Mouse (Mus musculus): ENCODE measurements around the gene Rnf113a2. TPM values are rescaled to one million over a fixed set of nuclear protein-coding genes. Genes with fewer than 3 reads are reported as not detected.
A peak's percentile ranks its signal among the peaks of the same experiment; 100 is the strongest.

Rnf113a2 gene
- polyA plus RNA-seq, 1 experiment from 2014 or later, result 27.9 TPM

DNA sequence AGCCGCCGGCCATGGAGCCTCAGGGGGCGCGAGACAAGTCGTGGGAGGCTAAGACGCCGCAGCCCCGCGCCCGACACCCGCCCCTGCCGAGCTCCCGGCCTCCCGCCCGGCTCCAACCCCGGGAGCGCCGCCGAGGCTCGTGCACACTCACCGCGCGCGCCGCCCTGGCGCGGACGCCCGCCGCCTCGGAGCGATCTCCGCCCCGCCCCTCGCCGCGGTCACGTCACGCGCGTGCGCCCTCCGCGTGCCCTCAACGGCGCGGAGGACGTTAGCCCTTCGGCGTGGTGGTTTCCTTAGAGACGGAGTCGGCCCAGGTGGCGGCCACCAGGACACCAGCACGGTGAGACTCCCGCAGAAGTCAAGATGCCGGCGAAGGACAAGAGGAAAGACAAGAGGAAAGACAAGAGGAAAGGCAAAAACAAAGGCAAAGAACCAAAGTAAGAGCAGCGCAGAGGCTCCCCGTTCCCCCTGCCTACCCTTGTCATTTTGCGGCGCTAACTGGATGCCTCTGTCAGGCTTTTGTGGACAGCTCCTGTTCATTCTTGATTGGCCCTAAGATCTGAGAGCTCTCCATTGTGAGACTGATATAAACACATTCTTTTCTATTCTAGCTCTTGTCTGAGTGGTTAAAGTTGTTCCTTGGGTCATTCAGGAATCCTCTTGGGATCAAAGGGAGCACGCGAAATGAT lies 8.0 kb upstream of the Rnf113a2 start, which contains the start of the genes Entpd5 and Bbof1:
Entpd5 (minus strand) TSS at position 211 of the 689 bp plus-strand sequence.
Bbof1 (plus strand) TSS at position 253 of the 689 bp plus-strand sequence.
- peak; percentile 90 for ATAC-seq (ENCODE audit: insufficient number of reproducible peaks, insufficient read depth, low FRiP score, low TSS enrichment, low read depth)
- Histone ChIP-seq H3K4me2 (peak within 1 kb of the TSS; percentile 92), H3K27me3 (no peaks in the 10 kb centered on the region), H3K9me3 (no peaks in the 10 kb centered on the region), H3K4me1 (peaks cover 11% of the 10 kb centered on the region), H3K4me3 (peak within 1 kb of the TSS; percentile 77), H3K9ac (peak within 1 kb of the TSS; percentile 80), H3K36me3 (no peaks in the 10 kb centered on the region), H3K27ac (peak within 1 kb of the TSS; percentile 85)
- WGBS, result 1% methylated on average over 63 of the region's 63 CpGs

DNA sequence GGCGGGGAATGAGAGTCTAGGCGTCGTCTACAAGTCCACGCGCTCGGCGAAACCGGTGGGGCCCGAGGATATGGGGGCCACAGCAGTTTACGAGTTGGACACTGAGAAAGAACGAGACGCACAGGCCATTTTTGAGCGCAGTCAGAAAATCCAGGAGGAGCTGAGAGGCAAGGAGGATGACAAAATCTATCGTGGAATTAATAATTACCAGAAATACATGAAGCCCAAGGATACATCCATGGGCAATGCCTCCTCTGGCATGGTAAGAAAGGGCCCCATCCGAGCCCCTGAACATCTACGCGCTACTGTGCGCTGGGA lies 568 bp downstream of the Rnf113a2 start:
- H3K9ac ChIP-seq, result peak overlapping the region; percentile 76
- no peaks in the 10 kb centered on the region for H3K27me3 ChIP-seq
- H3K4me3 ChIP-seq, result peak overlapping the region; percentile 58
- H3K36me3 ChIP-seq, result 0 out of 2 replicates have a peak, but pooled peaks cover 4% of the 10 kb centered on the region
- 32% methylated on average over 18 of the region's 18 CpGs for WGBS
- H3K27ac ChIP-seq, result peak overlapping the region; percentile 68; the same call in 1 of the 2 replicates
- peaks cover 6% of the 10 kb centered on the region for H3K4me1 ChIP-seq
- H3K4me2 ChIP-seq, result peak overlapping the region; percentile 78
- no peak for ATAC-seq (ENCODE audit: insufficient number of reproducible peaks, insufficient read depth, low FRiP score, low TSS enrichment, low read depth)
- H3K9me3 ChIP-seq, result 0 out of 2 replicates have a peak, but pooled peaks cover 4% of the 10 kb centered on the region

DNA sequence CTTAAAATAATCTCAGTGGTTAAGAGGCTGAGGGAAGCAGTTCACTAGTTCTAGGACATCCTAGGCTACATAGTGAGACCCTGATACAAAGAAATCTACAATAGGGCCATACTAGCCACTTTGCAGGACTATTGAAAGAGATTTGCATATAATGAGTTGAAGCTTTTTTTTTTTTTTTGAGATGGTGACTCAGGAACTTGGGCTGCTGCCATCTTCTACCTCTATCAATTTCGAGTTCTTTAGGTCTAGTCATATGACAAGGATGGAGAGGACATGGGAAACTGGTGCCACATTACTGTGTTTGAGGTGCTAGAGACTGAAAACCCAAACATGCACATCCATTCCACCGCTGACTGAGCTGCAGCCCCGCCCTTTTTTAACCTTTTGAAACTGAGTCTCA lies 7.0 kb downstream of the Rnf113a2 start:
- Histone ChIP-seq H3K4me2 (no peak overlapping the region), H3K9me3 (no peaks in the 10 kb centered on the region), H3K27ac (no peak overlapping the region), H3K4me3 (no peak overlapping the region), H3K9ac (no peak overlapping the region), H3K4me1 (no peaks in the 10 kb centered on the region), H3K27me3 (no peaks in the 10 kb centered on the region), H3K36me3 (no peaks in the 10 kb centered on the region)
- no peak for ATAC-seq (ENCODE audit: insufficient number of reproducible peaks, insufficient read depth, low FRiP score, low TSS enrichment, low read depth)
- WGBS, result 55% methylated on average over 3 of the region's 3 CpGs

DNA sequence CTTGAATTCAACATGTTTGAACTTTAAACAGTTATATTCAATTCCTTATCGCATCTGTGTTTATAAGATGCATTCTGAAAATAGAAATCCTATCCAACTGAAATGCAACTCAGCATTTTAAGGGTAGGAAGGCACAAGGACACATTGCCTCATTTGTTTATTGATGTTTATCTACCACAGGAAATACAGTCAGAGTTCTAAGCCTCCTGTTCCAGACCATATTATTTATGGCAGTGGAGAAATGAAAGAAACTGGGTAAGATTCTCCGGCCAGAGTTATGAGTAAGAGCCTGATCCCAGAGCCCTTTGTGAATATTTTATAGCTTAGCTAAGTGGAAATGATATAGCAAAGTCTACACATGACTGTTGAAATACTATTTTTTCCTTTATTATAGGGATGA lies 12.8 kb downstream of the Rnf113a2 start:
- Histone ChIP-seq H3K4me3 (no peak overlapping the region), H3K9me3 (no peaks in the 10 kb centered on the region), H3K27ac (no peak overlapping the region), H3K4me1 (no peaks in the 10 kb centered on the region), H3K36me3 (peaks cover 19% of the 10 kb centered on the region), H3K9ac (no peak overlapping the region), H3K4me2 (no peak overlapping the region), H3K27me3 (no peaks in the 10 kb centered on the region)
- no peak for ATAC-seq (ENCODE audit: insufficient number of reproducible peaks, insufficient read depth, low FRiP score, low TSS enrichment, low read depth)
- WGBS, result 91% methylated on average over 2 of the region's 2 CpGs

DNA sequence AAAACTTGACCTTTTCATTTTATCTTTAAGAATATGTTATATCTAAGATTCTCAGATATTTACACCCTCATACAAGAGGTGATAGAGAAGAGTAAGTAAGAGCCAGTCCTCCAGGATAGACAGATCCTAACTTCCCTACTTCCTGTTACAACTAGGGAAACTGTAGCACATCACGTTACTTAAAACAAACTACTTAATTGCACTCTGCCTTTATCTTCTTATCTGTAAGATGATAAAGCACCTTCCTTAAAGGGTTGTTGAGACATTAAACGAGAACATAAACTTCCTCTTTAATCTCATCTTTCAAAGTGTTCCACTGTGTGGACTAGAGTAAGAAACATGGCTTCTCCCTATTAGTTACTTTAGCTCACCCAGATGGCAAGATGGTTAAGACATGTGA lies 21.7 kb downstream of the Rnf113a2 start:
- H3K4me1 ChIP-seq, result no peaks in the 10 kb centered on the region
- H3K4me3 ChIP-seq, result no peak overlapping the region
- no peak overlapping the region for H3K4me2 ChIP-seq
- no peaks in the 10 kb centered on the region for H3K27me3 ChIP-seq
- ATAC-seq (ENCODE audit: insufficient number of reproducible peaks, insufficient read depth, low FRiP score, low TSS enrichment, low read depth), result no peak
- H3K9ac ChIP-seq, result no peak overlapping the region
- H3K9me3 ChIP-seq, result no peaks in the 10 kb centered on the region
- 67% methylated on average over 2 of the region's 2 CpGs for WGBS
- peaks cover 16% of the 10 kb centered on the region for H3K36me3 ChIP-seq
- no peak overlapping the region for H3K27ac ChIP-seq

DNA sequence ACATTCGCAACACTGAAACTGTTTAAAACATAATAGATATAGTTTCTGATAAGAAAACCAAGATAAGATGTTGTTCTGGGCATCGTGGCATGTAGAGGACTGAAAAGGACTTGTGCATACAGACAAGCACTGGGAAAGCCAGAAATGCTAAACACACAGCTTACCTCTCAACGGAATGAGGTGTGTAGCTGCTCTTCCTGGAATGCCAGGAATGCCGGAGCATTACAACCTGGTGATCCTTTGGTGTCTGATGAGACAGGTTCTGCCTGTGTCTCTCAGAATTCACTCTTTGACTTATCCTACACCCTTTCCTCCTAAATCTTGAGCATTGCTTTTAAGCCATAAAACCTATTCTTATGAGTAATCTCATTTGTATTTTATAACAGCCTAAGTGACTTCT lies 25.5 kb downstream of the Rnf113a2 start:
- Histone ChIP-seq H3K9me3 (no peaks in the 10 kb centered on the region), H3K36me3 (peaks cover 12% of the 10 kb centered on the region), H3K9ac (no peak overlapping the region), H3K27me3 (no peaks in the 10 kb centered on the region; the same call in 1 of the 2 replicates), H3K4me2 (no peak overlapping the region), H3K4me3 (no peak overlapping the region), H3K27ac (no peak overlapping the region), H3K4me1 (no peaks in the 10 kb centered on the region)
- 71% methylated on average over 4 of the region's 4 CpGs for WGBS
- ATAC-seq (ENCODE audit: insufficient number of reproducible peaks, insufficient read depth, low FRiP score, low TSS enrichment, low read depth), result no peak

DNA sequence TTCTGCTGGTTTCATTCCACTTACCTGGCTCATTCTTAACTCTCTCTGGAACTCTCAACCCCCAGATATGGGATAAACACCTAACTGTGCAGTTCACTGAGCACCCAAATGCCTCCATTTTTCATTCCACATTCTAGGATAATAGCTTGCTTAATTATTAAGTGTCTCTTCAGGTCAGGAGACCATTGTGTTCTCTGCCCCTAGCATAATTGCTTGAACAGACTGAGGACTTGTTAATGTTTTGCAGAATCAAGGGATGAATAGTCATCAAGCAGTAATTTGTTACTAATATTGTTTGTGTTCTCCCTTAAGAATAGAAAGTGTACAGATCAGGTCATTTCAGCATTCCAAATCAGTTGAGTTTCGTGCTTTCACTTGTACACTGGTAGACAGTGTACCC lies 30.4 kb downstream of the Rnf113a2 start:
- Histone ChIP-seq H3K27me3 (no peaks in the 10 kb centered on the region; the same call in 1 of the 2 replicates), H3K4me3 (no peak overlapping the region), H3K9me3 (no peaks in the 10 kb centered on the region), H3K4me1 (peaks cover 16% of the 10 kb centered on the region), H3K27ac (no peak overlapping the region), H3K36me3 (no peaks in the 10 kb centered on the region), H3K9ac (no peak overlapping the region), H3K4me2 (no peak overlapping the region)
- 81% methylated on average over 1 of the region's 1 CpGs for WGBS
- no peak for ATAC-seq (ENCODE audit: insufficient number of reproducible peaks, insufficient read depth, low FRiP score, low TSS enrichment, low read depth)

DNA sequence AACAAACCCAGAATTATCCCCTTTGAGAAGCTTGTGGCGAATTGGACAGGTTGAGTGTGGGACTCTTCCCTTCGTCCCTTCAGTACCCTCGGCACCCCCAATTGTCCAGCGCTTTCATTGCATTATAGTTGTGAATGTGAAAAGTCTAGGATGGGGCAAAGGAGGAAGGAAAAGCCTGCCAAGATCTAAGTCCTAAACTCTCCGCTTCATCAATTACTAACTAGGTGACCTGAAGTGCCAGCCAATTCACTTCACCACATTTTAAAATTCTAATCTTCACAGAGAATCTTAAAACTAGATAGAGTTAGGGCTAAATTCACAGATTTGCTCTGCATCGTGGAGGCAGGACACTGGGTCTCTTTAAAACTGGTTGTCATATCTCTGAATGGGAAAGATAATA lies 31.2 kb downstream of the Rnf113a2 start:
- Histone ChIP-seq H3K9me3 (no peaks in the 10 kb centered on the region), H3K27me3 (no peaks in the 10 kb centered on the region; the same call in 1 of the 2 replicates), H3K4me2 (no peak overlapping the region), H3K4me3 (no peak overlapping the region), H3K36me3 (no peaks in the 10 kb centered on the region), H3K9ac (no peak overlapping the region), H3K4me1 (peaks cover 22% of the 10 kb centered on the region), H3K27ac (no peak overlapping the region)
- no peak for ATAC-seq (ENCODE audit: insufficient number of reproducible peaks, insufficient read depth, low FRiP score, low TSS enrichment, low read depth)
- WGBS, result 82% methylated on average over 6 of the region's 6 CpGs

DNA sequence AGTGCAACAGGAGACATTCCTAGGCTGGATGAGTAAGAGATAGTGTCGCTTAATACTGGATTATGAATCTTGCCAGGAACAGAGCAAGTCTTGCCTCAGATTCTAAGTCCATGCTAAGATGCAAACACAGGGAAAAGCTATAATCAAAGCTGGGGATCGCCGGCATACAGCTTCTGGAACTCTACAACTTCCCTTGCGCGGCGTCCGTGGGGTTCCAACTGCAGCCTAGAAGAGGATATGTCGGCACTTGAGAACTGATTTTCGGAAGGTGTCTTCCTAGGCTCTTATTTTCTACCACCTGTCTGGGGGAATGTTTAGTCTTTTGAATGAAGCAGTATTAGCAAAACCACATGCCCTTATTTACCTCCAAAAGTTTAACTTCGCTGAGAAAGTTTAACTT lies 32.9 kb downstream of the Rnf113a2 start:
- WGBS, result 46% methylated on average over 10 of the region's 10 CpGs

DNA sequence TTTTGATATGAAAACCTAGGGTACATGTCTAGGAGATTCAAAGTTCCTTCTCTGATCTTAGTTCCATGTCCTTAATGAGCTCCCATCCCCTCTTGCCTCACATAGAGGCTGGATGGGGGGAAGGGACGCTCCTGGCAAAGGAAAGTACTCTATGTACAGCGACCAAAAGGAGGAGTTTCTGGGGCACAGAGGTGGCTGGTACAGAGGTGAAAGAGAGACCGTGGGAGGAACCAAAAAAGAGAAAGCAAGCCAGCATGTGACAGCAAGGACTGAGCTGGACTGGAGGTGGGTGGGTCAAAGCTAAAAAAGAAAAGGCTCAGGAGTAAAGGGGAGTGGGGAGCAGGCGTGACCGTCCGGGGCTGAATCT lies 33.3 kb downstream of the Rnf113a2 start:
- H3K27me3 ChIP-seq, result no peaks in the 10 kb centered on the region; the same call in 1 of the 2 replicates
- H3K4me3 ChIP-seq, result peak overlapping the region; percentile 77
- no peaks in the 10 kb centered on the region for H3K9me3 ChIP-seq
- 0% methylated on average over 6 of the region's 6 CpGs for WGBS
- peak overlapping the region; percentile 74 for H3K27ac ChIP-seq
- no peaks in the 10 kb centered on the region; the same call in 1 of the 2 replicates for H3K36me3 ChIP-seq
- H3K9ac ChIP-seq, result peak overlapping the region; percentile 78
- peak overlapping the region; percentile 81 for H3K4me2 ChIP-seq
- H3K4me1 ChIP-seq, result peaks cover 22% of the 10 kb centered on the region
- no peak for ATAC-seq (ENCODE audit: insufficient number of reproducible peaks, insufficient read depth, low FRiP score, low TSS enrichment, low read depth)

More for the DNA sequence above, 32.9 kb downstream of the Rnf113a2 start:
- ATAC-seq (ENCODE audit: insufficient number of reproducible peaks, insufficient read depth, low FRiP score, low TSS enrichment, low read depth), result no peak
- Histone ChIP-seq H3K27me3 (no peaks in the 10 kb centered on the region; the same call in 1 of the 2 replicates), H3K27ac (0 out of 2 replicates have a peak overlapping the region, but pooled peaks have one; percentile 74), H3K9me3 (no peaks in the 10 kb centered on the region), H3K4me3 (peak overlapping the region; percentile 77), H3K36me3 (no peaks in the 10 kb centered on the region; the same call in 1 of the 2 replicates), H3K4me2 (peak overlapping the region; percentile 81), H3K9ac (peak overlapping the region; percentile 78; the same call in 1 of the 2 replicates), H3K4me1 (peaks cover 22% of the 10 kb centered on the region)

DNA sequence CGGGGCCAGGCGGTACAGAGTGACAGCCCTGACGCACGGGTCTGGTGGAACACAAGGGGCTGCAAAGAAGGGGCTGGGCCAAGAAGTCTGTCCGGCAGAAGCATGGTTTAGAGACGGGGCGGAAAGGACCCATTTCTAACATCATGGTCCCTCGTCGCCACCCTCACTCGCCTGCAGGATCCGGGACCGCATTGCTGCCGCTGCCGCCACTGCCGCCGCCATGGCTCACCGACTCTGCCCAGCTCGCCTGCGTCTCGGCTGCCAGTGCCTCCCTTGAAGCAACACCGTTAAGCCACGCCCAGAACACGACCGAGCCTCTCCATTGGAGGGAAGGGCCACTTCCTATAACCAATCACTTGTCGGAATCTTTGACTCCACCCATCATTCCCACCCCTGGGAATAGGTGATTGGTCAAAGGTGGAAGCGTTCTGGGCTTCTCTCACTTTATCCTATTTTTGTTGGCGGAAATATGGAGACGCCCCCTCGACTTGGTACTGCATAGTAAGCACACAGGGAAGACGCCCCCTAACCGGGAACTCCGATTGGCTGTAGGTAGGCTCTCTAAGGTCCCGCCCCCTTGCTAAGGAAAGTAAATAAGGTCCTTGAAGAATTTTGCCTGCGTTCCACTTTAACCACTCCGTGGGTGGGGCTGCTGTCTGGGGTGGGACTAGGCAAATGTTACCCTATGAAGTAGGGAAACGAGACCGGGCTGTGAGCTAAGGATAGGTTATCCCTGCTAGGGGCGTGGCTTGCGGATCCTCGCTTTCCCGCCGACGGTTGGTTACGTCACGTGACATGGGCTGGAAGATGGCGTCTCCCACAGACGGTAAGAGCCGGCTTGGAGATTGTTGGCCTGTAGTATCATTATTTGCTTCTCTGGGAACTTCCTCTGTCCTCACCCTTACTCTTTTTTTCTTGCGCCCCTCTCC lies 34.0 kb downstream of the Rnf113a2 start, which contains the start of the genes Aldh6a1 and Lin52:
Aldh6a1 (minus strand) TSS at position 287 of the 929 bp plus-strand sequence.
Lin52 (plus strand) TSS at position 705 of the 929 bp plus-strand sequence.
- Histone ChIP-seq H3K9me3 (no peaks in the 10 kb centered on the region), H3K27me3 (no peaks in the 10 kb centered on the region; the same call in 1 of the 2 replicates), H3K4me1 (peaks cover 22% of the 10 kb centered on the region), H3K4me2 (peak within 1 kb of the TSS; percentile 81), H3K27ac (peak within 1 kb of the TSS; percentile 74), H3K9ac (peak within 1 kb of the TSS; percentile 78), H3K4me3 (peak within 1 kb of the TSS; percentile 77), H3K36me3 (no peaks in the 10 kb centered on the region; the same call in 1 of the 2 replicates)
- peak; percentile 99 for ATAC-seq (ENCODE audit: insufficient number of reproducible peaks, insufficient read depth, low FRiP score, low TSS enrichment, low read depth)
- under 1% methylated on average over 49 of the region's 49 CpGs for WGBS

Measured in embryonic facial prominence, embryonic 13.5 days (tissue).